Comparison of ENCODE assay signal across 19 mouse cellular contexts in genomic region chr7:68621080-68621479, GRCm38 (mm10).
"Had no signal": no experiment of that assay in that cellular context is flagged by ENCODE, and none has a peak within 500 bp of the region (broad histone marks: within the 10 kb centered on the region; RNA-seq: fewer than 3 reads in every experiment).

No protein-coding gene starts in this region.

- H3K27me3 ChIP-seq: hindbrain, embryonic 13.5 days; hindbrain, embryonic 15.5 days; limb, embryonic 12.5 days; liver, embryonic 12.5 days had no signal

- H3K27ac ChIP-seq: heart, adult 2 months; hindbrain, embryonic 13.5 days; hindbrain, embryonic 15.5 days; hindbrain, postnatal 0 days; layer of hippocampus, adult 2 months; left cerebral cortex, adult 2 months; limb, embryonic 10.5 days; limb, embryonic 12.5 days; liver, embryonic 12.5 days; liver, embryonic 14.5 days had no signal

- H3K4me2 ChIP-seq: heart, embryonic 11.5 days; hindbrain, embryonic 13.5 days; hindbrain, embryonic 15.5 days; limb, embryonic 12.5 days; liver, embryonic 12.5 days had no signal

- ATAC-seq: hindbrain, postnatal 0 days; liver, embryonic 12.5 days had no signal

- H3K4me1 ChIP-seq: hindbrain, embryonic 13.5 days; hindbrain, embryonic 15.5 days; limb, embryonic 10.5 days; limb, embryonic 12.5 days; liver, embryonic 12.5 days had no signal

- H3K36me3 ChIP-seq: hindbrain, embryonic 13.5 days; hindbrain, embryonic 15.5 days; limb, embryonic 10.5 days; limb, embryonic 12.5 days; liver, embryonic 12.5 days had no signal

- DNase-seq: gastrocnemius, postnatal 14 days; gastrocnemius, postnatal 36 days; heart, adult 11 months; heart, adult 2 months; kidney, adult 18-20 months; kidney, adult 8-10 months; kidney, postnatal 10 days; kidney, postnatal 25 days; kidney, postnatal 4 days had no signal

- H3K9me3 ChIP-seq: hindbrain, embryonic 13.5 days; hindbrain, embryonic 15.5 days; limb, embryonic 10.5 days; limb, embryonic 12.5 days; liver, embryonic 12.5 days had no signal

- H3K4me3 ChIP-seq: heart, adult 2 months; hindbrain, embryonic 13.5 days; hindbrain, embryonic 15.5 days; layer of hippocampus, adult 2 months; left cerebral cortex, adult 2 months; limb, embryonic 10.5 days; limb, embryonic 12.5 days; liver, embryonic 12.5 days had no signal

- H3K9ac ChIP-seq: hindbrain, embryonic 13.5 days; hindbrain, embryonic 15.5 days; limb, embryonic 12.5 days; liver, embryonic 12.5 days; liver, embryonic 14.5 days had no signal
